Mouse (Mus musculus) lung, postnatal 0 days (tissue): Measurements from ENCODE around the gene Mctp2.

Experiments used
- CTCF ChIP-seq: IDR thresholded peaks from 2 replicates; pipeline ENCODE4 v1.5.1; 2016; ENCODE audit warnings: antibody characterized with exemption, mild to moderate bottlenecking
- EP300 ChIP-seq: IDR thresholded peaks from 2 replicates; pipeline ENCODE4 v1.6.1; 2016; ENCODE audit warnings: antibody characterized with exemption, mild to moderate bottlenecking, control low read depth

GRCm38 (mm10) chr7:72269994-72270393 is 36.4 kb downstream of the Mctp2 start:
- no peak for TF ChIP-seq CTCF
- no peak for TF ChIP-seq EP300
